Mouse (Mus musculus) heart, adult 2 months (tissue): ENCODE measurements around the gene Hnrnpul2.

Experiments used
- CTCF ChIP-seq: fragments of 200-600 bp; IDR thresholded peaks from 2 replicates; pipeline ENCODE4 v1.8.1; 2022; ENCODE audit warnings: antibody characterized with exemption, mild to moderate bottlenecking, moderate library complexity
- EP300 ChIP-seq: fragments of 200-500 bp; IDR thresholded peaks from 2 replicates; pipeline ENCODE4 v1.6.1; 2011; ENCODE audit warnings: low read depth, low read length, control low read depth; ENCODE audit not compliant: insufficient read depth
- POLR2A ChIP-seq: fragments of 200-500 bp; IDR thresholded peaks from 2 replicates; pipeline ENCODE4 v1.6.1; 2011; ENCODE audit warnings: mild to moderate bottlenecking, low read depth, low read length, control low read depth; ENCODE audit not compliant: insufficient read depth

DNA sequence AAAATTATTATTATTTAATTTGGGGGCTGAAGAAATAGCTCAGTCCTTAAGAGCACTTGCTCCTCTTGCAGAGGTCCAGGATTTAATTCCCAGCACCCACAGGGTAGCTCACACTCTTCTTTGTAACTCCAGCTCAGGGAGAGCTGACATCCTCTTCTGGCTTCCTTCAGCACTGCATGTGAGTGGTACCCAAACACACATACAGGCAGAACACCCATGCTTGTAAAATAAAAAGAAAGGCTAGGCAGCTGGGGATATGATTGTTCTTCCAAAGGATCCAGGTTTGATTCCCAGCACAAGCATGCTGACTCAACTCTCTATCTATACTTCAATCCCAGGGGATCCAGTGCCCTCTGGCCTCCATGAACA, 20.9 kb upstream of the Hnrnpul2 start:
- TF ChIP-seq CTCF, result peak; percentile 11; the same call in 1 of the 2 replicates
- TF ChIP-seq EP300, result no peak
- TF ChIP-seq POLR2A, result no peak
